Mouse (Mus musculus): Measurements from ENCODE around the gene Vps54. TPM values are rescaled to one million over a fixed set of nuclear protein-coding genes. Genes with fewer than 3 reads are reported as not detected.
"Not testable (repeated sequence)": the region's sequence is repeated elsewhere in the genome, so short reads cannot be mapped to it uniquely, and the experiment has no call there.

Vps54 gene
- polyA plus RNA-seq, 1 experiment from 2014 or later: 11.1 TPM

- no peaks in the 10 kb centered on the region for H3K9me3 ChIP-seq (ENCODE audit: low read length)
- peaks cover 10% of the 10 kb centered on the region for H3K4me1 ChIP-seq (ENCODE audit: insufficient read depth, low read length)
- H3K4me3 ChIP-seq (ENCODE audit: low read length): peak overlapping the region; percentile 76
- H3K4me2 ChIP-seq (replicated peaks; ENCODE audit: low read depth, low read length): peak overlapping the region; percentile 62
- no peaks in the 10 kb centered on the region for H3K36me3 ChIP-seq (ENCODE audit: insufficient read depth, low read length)
- ATAC-seq (ENCODE audit: low FRiP score, low TSS enrichment): no peak
- H3K9ac ChIP-seq (replicated peaks; ENCODE audit: low read length): peak overlapping the region; percentile 100
- H3K27me3 ChIP-seq (ENCODE audit: insufficient read depth, low read length): no peaks in the 10 kb centered on the region
- H3K27ac ChIP-seq (ENCODE audit: low read length): peak overlapping the region; percentile 96
- 22% methylated on average over 7 of the region's 7 CpGs for WGBS
Measured at GRCm38 (mm10) chr11:21239763-21240509, 855 bp downstream of the Vps54 start.

GRCm38 (mm10) chr11:21241351-21241750 lies 2.3 kb downstream of the Vps54 start:
- Histone ChIP-seq H3K4me3 (ENCODE audit: low read length) (no peak overlapping the region), H3K27ac (ENCODE audit: low read length) (no peak overlapping the region), H3K27me3 (ENCODE audit: insufficient read depth, low read length) (no peaks in the 10 kb centered on the region), H3K36me3 (ENCODE audit: insufficient read depth, low read length) (no peaks in the 10 kb centered on the region), H3K4me2 (replicated peaks; ENCODE audit: low read depth, low read length) (0 out of 2 replicates have a peak overlapping the region, but pooled peaks have one; percentile 5), H3K9me3 (ENCODE audit: low read length) (no peaks in the 10 kb centered on the region), H3K9ac (replicated peaks; ENCODE audit: low read length) (no peak overlapping the region), H3K4me1 (ENCODE audit: insufficient read depth, low read length) (peaks cover 10% of the 10 kb centered on the region)
- 74% methylated on average over 1 of the region's 1 CpGs for WGBS
- no peak for ATAC-seq (ENCODE audit: low FRiP score, low TSS enrichment)

GRCm38 (mm10) chr11:21247203-21247865 lies 8.3 kb downstream of the Vps54 start:
- peak; percentile 52 for ATAC-seq (ENCODE audit: low FRiP score, low TSS enrichment)
- Histone ChIP-seq H3K4me1 (ENCODE audit: insufficient read depth, low read length) (peaks cover 13% of the 10 kb centered on the region; the same call in 1 of the 2 replicates), H3K27me3 (ENCODE audit: insufficient read depth, low read length) (no peaks in the 10 kb centered on the region), H3K9ac (replicated peaks; ENCODE audit: low read length) (no peak overlapping the region), H3K27ac (ENCODE audit: low read length) (no peak overlapping the region), H3K4me2 (replicated peaks; ENCODE audit: low read depth, low read length) (no peak overlapping the region), H3K4me3 (ENCODE audit: low read length) (no peak overlapping the region), H3K36me3 (ENCODE audit: insufficient read depth, low read length) (0 out of 2 replicates have a peak, but pooled peaks cover 3% of the 10 kb centered on the region), H3K9me3 (ENCODE audit: low read length) (no peaks in the 10 kb centered on the region)
- WGBS: 65% methylated on average over 4 of the region's 4 CpGs

- ATAC-seq (ENCODE audit: low FRiP score, low TSS enrichment): 0 out of 2 replicates have a peak, but pooled peaks have one; percentile 21
- no peak overlapping the region for H3K9ac ChIP-seq (replicated peaks; ENCODE audit: low read length)
- H3K4me1 ChIP-seq (ENCODE audit: insufficient read depth, low read length): peaks cover 16% of the 10 kb centered on the region; the same call in 1 of the 2 replicates
- H3K4me3 ChIP-seq (ENCODE audit: low read length): no peak overlapping the region
- H3K27ac ChIP-seq (ENCODE audit: low read length): no peak overlapping the region
- no peaks in the 10 kb centered on the region for H3K9me3 ChIP-seq (ENCODE audit: low read length)
- H3K4me2 ChIP-seq (replicated peaks; ENCODE audit: low read depth, low read length): no peak overlapping the region
- WGBS: 93% methylated on average over 1 of the region's 1 CpGs
- no peaks in the 10 kb centered on the region for H3K27me3 ChIP-seq (ENCODE audit: insufficient read depth, low read length)
- H3K36me3 ChIP-seq (ENCODE audit: insufficient read depth, low read length): 0 out of 2 replicates have a peak, but pooled peaks cover 3% of the 10 kb centered on the region
Measured at GRCm38 (mm10) chr11:21247940-21248339, 8.9 kb downstream of the Vps54 start.

GRCm38 (mm10) chr11:21250366-21250765 lies 11.3 kb downstream of the Vps54 start:
- no peak for ATAC-seq (ENCODE audit: low FRiP score, low TSS enrichment)
- Histone ChIP-seq H3K4me1 (ENCODE audit: insufficient read depth, low read length) (peaks cover 14% of the 10 kb centered on the region; the same call in 1 of the 2 replicates), H3K9me3 (ENCODE audit: low read length) (no peaks in the 10 kb centered on the region), H3K9ac (replicated peaks; ENCODE audit: low read length) (no peak overlapping the region), H3K27me3 (ENCODE audit: insufficient read depth, low read length) (no peaks in the 10 kb centered on the region), H3K36me3 (ENCODE audit: insufficient read depth, low read length) (0 out of 2 replicates have a peak, but pooled peaks cover 3% of the 10 kb centered on the region), H3K4me3 (ENCODE audit: low read length) (no peak overlapping the region), H3K27ac (ENCODE audit: low read length) (peak overlapping the region; percentile 34; the same call in 1 of the 2 replicates), H3K4me2 (replicated peaks; ENCODE audit: low read depth, low read length) (no peak overlapping the region)
- WGBS: 88% methylated on average over 1 of the region's 1 CpGs

GRCm38 (mm10) chr11:21258611-21259010 lies 19.5 kb downstream of the Vps54 start:
- not testable (repeated sequence) for H3K4me1 ChIP-seq (ENCODE audit: insufficient read depth, low read length); H3K4me3 ChIP-seq (ENCODE audit: low read length); ATAC-seq (ENCODE audit: low FRiP score, low TSS enrichment); H3K9me3 ChIP-seq (ENCODE audit: low read length); H3K9ac ChIP-seq (replicated peaks; ENCODE audit: low read length); H3K27me3 ChIP-seq (ENCODE audit: insufficient read depth, low read length); H3K4me2 ChIP-seq (replicated peaks; ENCODE audit: low read depth, low read length); H3K27ac ChIP-seq (ENCODE audit: low read length)
- 0 out of 2 replicates have a peak, but pooled peaks cover 12% of the 10 kb centered on the region for H3K36me3 ChIP-seq (ENCODE audit: insufficient read depth, low read length)
- WGBS: 96% methylated on average over 10 of the region's 10 CpGs

GRCm38 (mm10) chr11:21265423-21265822 lies 26.3 kb downstream of the Vps54 start:
- Histone ChIP-seq H3K4me2 (replicated peaks; ENCODE audit: low read depth, low read length) (no peak overlapping the region), H3K36me3 (ENCODE audit: insufficient read depth, low read length) (peaks cover 36% of the 10 kb centered on the region; the same call in 1 of the 2 replicates), H3K4me3 (ENCODE audit: low read length) (no peak overlapping the region), H3K27ac (ENCODE audit: low read length) (no peak overlapping the region), H3K4me1 (ENCODE audit: insufficient read depth, low read length) (no peaks in the 10 kb centered on the region), H3K9ac (replicated peaks; ENCODE audit: low read length) (no peak overlapping the region), H3K27me3 (ENCODE audit: insufficient read depth, low read length) (no peaks in the 10 kb centered on the region), H3K9me3 (ENCODE audit: low read length) (peaks cover 8% of the 10 kb centered on the region)
- ATAC-seq (ENCODE audit: low FRiP score, low TSS enrichment): no peak
- 91% methylated on average over 3 of the region's 3 CpGs for WGBS

- peaks cover 13% of the 10 kb centered on the region for H3K36me3 ChIP-seq (ENCODE audit: insufficient read depth, low read length)
- H3K27me3 ChIP-seq (ENCODE audit: insufficient read depth, low read length): no peaks in the 10 kb centered on the region
- no peaks in the 10 kb centered on the region for H3K9me3 ChIP-seq (ENCODE audit: low read length)
- no peak for ATAC-seq (ENCODE audit: low FRiP score, low TSS enrichment)
- no peaks in the 10 kb centered on the region for H3K4me1 ChIP-seq (ENCODE audit: insufficient read depth, low read length)
- no peak overlapping the region for H3K9ac ChIP-seq (replicated peaks; ENCODE audit: low read length)
- WGBS: 91% methylated on average over 2 of the region's 2 CpGs
- no peak overlapping the region for H3K4me3 ChIP-seq (ENCODE audit: low read length)
- H3K27ac ChIP-seq (ENCODE audit: low read length): no peak overlapping the region
- H3K4me2 ChIP-seq (replicated peaks; ENCODE audit: low read depth, low read length): no peak overlapping the region
Measured at GRCm38 (mm10) chr11:21276151-21276550, 37.1 kb downstream of the Vps54 start.

- Histone ChIP-seq H3K36me3 (ENCODE audit: insufficient read depth, low read length) (0 out of 2 replicates have a peak, but pooled peaks cover 5% of the 10 kb centered on the region), H3K4me2 (replicated peaks; ENCODE audit: low read depth, low read length) (no peak overlapping the region), H3K27ac (ENCODE audit: low read length) (no peak overlapping the region), H3K9me3 (ENCODE audit: low read length) (no peaks in the 10 kb centered on the region), H3K27me3 (ENCODE audit: insufficient read depth, low read length) (no peaks in the 10 kb centered on the region), H3K9ac (replicated peaks; ENCODE audit: low read length) (no peak overlapping the region), H3K4me3 (ENCODE audit: low read length) (no peak overlapping the region), H3K4me1 (ENCODE audit: insufficient read depth, low read length) (no peaks in the 10 kb centered on the region)
- no peak for ATAC-seq (ENCODE audit: low FRiP score, low TSS enrichment)
- 61% methylated on average over 3 of the region's 3 CpGs for WGBS
Measured at GRCm38 (mm10) chr11:21286391-21286790, 47.3 kb downstream of the Vps54 start.

GRCm38 (mm10) chr11:21288153-21288552 lies 49.1 kb downstream of the Vps54 start:
- not testable (repeated sequence) for H3K4me1 ChIP-seq (ENCODE audit: insufficient read depth, low read length); H3K9me3 ChIP-seq (ENCODE audit: low read length); H3K27ac ChIP-seq (ENCODE audit: low read length); H3K9ac ChIP-seq (replicated peaks; ENCODE audit: low read length); H3K4me2 ChIP-seq (replicated peaks; ENCODE audit: low read depth, low read length); H3K4me3 ChIP-seq (ENCODE audit: low read length); H3K36me3 ChIP-seq (ENCODE audit: insufficient read depth, low read length); ATAC-seq (ENCODE audit: low FRiP score, low TSS enrichment); H3K27me3 ChIP-seq (ENCODE audit: insufficient read depth, low read length)
- 98% methylated on average over 2 of the region's 2 CpGs for WGBS
